Mouse (Mus musculus): ENCODE results near the gene Eps8l3. TPM values are rescaled to one million over a fixed set of nuclear protein-coding genes. Genes with fewer than 3 reads are reported as not detected.

Eps8l3 gene
- polyA plus RNA-seq, 1 experiment from 2014 or later = not detected

DNA sequence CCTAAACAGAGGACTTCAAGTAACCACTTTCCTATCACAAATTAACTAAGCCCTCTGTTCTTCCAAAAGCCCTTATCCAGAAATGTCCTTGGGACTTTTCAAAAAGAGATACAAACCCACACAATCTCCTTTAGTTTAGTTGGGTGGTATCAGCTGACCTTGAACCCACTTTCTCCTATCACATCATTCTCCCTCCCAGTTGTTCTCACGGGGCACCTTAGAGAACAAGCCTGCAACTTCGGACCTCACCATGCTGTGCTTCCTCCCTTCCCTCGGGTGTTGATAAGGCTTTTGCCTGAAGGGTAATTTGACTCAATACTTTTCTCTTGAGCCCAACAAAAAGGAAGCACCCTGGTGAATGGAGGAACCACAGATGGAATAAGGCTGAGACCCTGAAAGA, 58.9 kb downstream of the Eps8l3 start:
- Histone ChIP-seq H3K4me2 (no peak overlapping the region), H3K9me3 (no peaks in the 10 kb centered on the region), H3K27ac (no peak overlapping the region), H3K4me1 (peaks cover 16% of the 10 kb centered on the region), H3K36me3 (replicated peaks) (no peaks in the 10 kb centered on the region), H3K27me3 (peaks cover 4% of the 10 kb centered on the region; the same call in 1 of the 2 replicates), H3K4me3 (replicated peaks) (no peak overlapping the region), H3K9ac (no peak overlapping the region)
- no peak for ATAC-seq (ENCODE audit: low FRiP score)
- 65% methylated on average over 3 of the region's 3 CpGs for WGBS

DNA sequence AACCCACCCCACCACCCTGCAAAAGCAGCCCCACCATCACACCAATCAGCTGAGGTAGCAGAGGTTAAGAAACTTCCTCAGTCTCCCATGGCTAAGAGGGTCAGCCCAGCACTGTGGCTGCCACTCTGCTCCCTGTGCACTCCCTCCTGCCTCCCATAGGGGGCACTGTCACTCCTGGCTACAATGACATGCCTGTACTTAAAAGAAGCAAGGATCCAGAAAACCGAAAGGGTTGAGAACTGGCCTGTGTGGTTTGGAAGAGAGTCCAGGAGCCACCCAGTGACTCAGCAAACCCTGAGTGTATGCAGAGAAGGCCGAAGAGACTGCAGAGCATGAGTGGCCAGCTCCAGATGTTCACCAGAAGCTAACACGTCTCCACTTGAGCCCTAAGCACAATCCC, 62.4 kb downstream of the Eps8l3 start:
- Histone ChIP-seq H3K4me2 (no peak overlapping the region), H3K9ac (no peak overlapping the region), H3K4me3 (replicated peaks) (no peak overlapping the region), H3K9me3 (no peaks in the 10 kb centered on the region), H3K27ac (no peak overlapping the region), H3K27me3 (no peaks in the 10 kb centered on the region), H3K36me3 (replicated peaks) (no peaks in the 10 kb centered on the region), H3K4me1 (peaks cover 17% of the 10 kb centered on the region)
- peak; percentile 16; the same call in 1 of the 2 replicates for ATAC-seq (ENCODE audit: low FRiP score)
- WGBS = 55% methylated on average over 3 of the region's 3 CpGs

DNA sequence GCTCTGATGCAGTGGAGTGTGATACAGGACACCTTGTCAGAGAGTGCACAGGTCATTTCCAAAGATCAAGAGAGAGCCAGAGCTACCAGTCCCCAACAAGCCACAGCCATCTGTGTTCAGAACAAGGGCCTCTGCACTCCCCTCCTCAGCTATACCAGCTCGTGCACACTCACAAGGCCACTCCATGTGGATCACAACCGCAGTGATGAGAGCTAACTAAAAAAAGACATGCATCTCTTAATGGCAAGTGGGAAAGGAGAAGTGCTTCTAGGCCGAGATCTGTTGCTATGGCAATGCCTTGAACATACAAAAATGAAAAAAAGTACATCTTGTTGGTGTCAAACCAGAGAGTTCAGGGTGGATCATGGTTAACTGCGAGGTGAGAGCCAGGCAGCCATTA, 62.8 kb downstream of the Eps8l3 start:
- Histone ChIP-seq H3K4me2 (no peak overlapping the region), H3K4me3 (replicated peaks) (no peak overlapping the region), H3K27me3 (no peaks in the 10 kb centered on the region), H3K9ac (no peak overlapping the region), H3K36me3 (replicated peaks) (no peaks in the 10 kb centered on the region), H3K9me3 (no peaks in the 10 kb centered on the region), H3K4me1 (peaks cover 17% of the 10 kb centered on the region), H3K27ac (no peak overlapping the region)
- WGBS = 64% methylated on average over 4 of the region's 4 CpGs
- ATAC-seq (ENCODE audit: low FRiP score) = no peak

GRCm38 (mm10) chr3:107940524-107940923, 63.5 kb downstream of the Eps8l3 start:
- H3K27ac ChIP-seq = no peak overlapping the region
- H3K27me3 ChIP-seq = no peaks in the 10 kb centered on the region
- H3K9ac ChIP-seq = no peak overlapping the region
- no peaks in the 10 kb centered on the region for H3K9me3 ChIP-seq
- 89% methylated on average over 7 of the region's 7 CpGs for WGBS
- H3K4me3 ChIP-seq (replicated peaks) = no peak overlapping the region
- ATAC-seq (ENCODE audit: low FRiP score) = no peak
- H3K36me3 ChIP-seq (replicated peaks) = no peaks in the 10 kb centered on the region
- H3K4me1 ChIP-seq = peaks cover 17% of the 10 kb centered on the region
- H3K4me2 ChIP-seq = no peak overlapping the region

- no peak overlapping the region for H3K27ac ChIP-seq
These were observed 64.2 kb downstream of the Eps8l3 start for GRCm38 (mm10) chr3:107941261-107941660.

More at GRCm38 (mm10) chr3:107941261-107941660, 64.2 kb downstream of the Eps8l3 start:
- no peaks in the 10 kb centered on the region for H3K9me3 ChIP-seq
- no peak overlapping the region for H3K9ac ChIP-seq
- H3K36me3 ChIP-seq (replicated peaks) = no peaks in the 10 kb centered on the region
- H3K27me3 ChIP-seq = no peaks in the 10 kb centered on the region
- no peak overlapping the region for H3K4me2 ChIP-seq
- WGBS = 80% methylated on average over 4 of the region's 4 CpGs
- H3K4me1 ChIP-seq = peaks cover 17% of the 10 kb centered on the region
- no peak for ATAC-seq (ENCODE audit: low FRiP score)
- no peak overlapping the region for H3K4me3 ChIP-seq (replicated peaks)

Other genes starting within 250 kb of the Eps8l3 start
- not detected in 2 replicates for gene Gm10961, start 245.9 kb upstream of the Eps8l3 start, polyA plus RNA-seq (2016; fragmentation: Nextera tagmentation; extraction: Ambion mirVana)
- 115 and 120 TPM in 2 replicates for gene Strip1, start 245.5 kb upstream of the Eps8l3 start, polyA plus RNA-seq (2016; fragmentation: Nextera tagmentation; extraction: Ambion mirVana)
- 124 and 130 TPM in 2 replicates for gene Ahcyl1, start 180.7 kb upstream of the Eps8l3 start, polyA plus RNA-seq (2016; fragmentation: Nextera tagmentation; extraction: Ambion mirVana)
- 6.1 and 8.3 TPM in 2 replicates for gene Csf1, start 116.8 kb upstream of the Eps8l3 start, polyA plus RNA-seq (2016; fragmentation: Nextera tagmentation; extraction: Ambion mirVana)
- 225 and 230 TPM in 2 replicates for gene Gstm5, start 18.6 kb downstream of the Eps8l3 start, polyA plus RNA-seq (2016; fragmentation: Nextera tagmentation; extraction: Ambion mirVana)
- gene Gstm7, start 54.6 kb downstream of the Eps8l3 start, polyA plus RNA-seq (2016; fragmentation: Nextera tagmentation; extraction: Ambion mirVana) = 63.8 and 66.8 TPM in 2 replicates
- 10.7 and 12.0 TPM in 2 replicates for gene Gstm6, start 66.5 kb downstream of the Eps8l3 start, polyA plus RNA-seq (2016; fragmentation: Nextera tagmentation; extraction: Ambion mirVana)
- gene Gstm3, start 92.1 kb downstream of the Eps8l3 start, polyA plus RNA-seq (2016; fragmentation: Nextera tagmentation; extraction: Ambion mirVana) = not detected in 2 replicates
- 7.2 and 9.3 TPM in 2 replicates for gene Gstm2, start 109.2 kb downstream of the Eps8l3 start, polyA plus RNA-seq (2016; fragmentation: Nextera tagmentation; extraction: Ambion mirVana)
- gene Gstm1, start 140.7 kb downstream of the Eps8l3 start, polyA plus RNA-seq (2016; fragmentation: Nextera tagmentation; extraction: Ambion mirVana) = 23.7 and 29.7 TPM in 2 replicates
- gene Gstm4, start 167.7 kb downstream of the Eps8l3 start, polyA plus RNA-seq (2016; fragmentation: Nextera tagmentation; extraction: Ambion mirVana) = 11.3 and 12.2 TPM in 2 replicates
- gene Ampd2, start 209.4 kb downstream of the Eps8l3 start, polyA plus RNA-seq (2016; fragmentation: Nextera tagmentation; extraction: Ambion mirVana) = 47.3 and 50.5 TPM in 2 replicates
- gene Gnat2, start 215.6 kb downstream of the Eps8l3 start, polyA plus RNA-seq (2016; fragmentation: Nextera tagmentation; extraction: Ambion mirVana) = 0.44 and 0.86 TPM in 2 replicates

All from forebrain, embryonic 12.5 days (tissue).